Mouse (Mus musculus): ENCODE data around the gene Adcy2. TPM values are rescaled to one million over a fixed set of nuclear protein-coding genes. Genes with fewer than 3 reads are reported as not detected.

Adcy2 gene
- 6.5 and 7.0 TPM in 2 replicates for polyA plus RNA-seq (2016; fragmentation: Nextera tagmentation; extraction: Ambion mirVana)

DNA sequence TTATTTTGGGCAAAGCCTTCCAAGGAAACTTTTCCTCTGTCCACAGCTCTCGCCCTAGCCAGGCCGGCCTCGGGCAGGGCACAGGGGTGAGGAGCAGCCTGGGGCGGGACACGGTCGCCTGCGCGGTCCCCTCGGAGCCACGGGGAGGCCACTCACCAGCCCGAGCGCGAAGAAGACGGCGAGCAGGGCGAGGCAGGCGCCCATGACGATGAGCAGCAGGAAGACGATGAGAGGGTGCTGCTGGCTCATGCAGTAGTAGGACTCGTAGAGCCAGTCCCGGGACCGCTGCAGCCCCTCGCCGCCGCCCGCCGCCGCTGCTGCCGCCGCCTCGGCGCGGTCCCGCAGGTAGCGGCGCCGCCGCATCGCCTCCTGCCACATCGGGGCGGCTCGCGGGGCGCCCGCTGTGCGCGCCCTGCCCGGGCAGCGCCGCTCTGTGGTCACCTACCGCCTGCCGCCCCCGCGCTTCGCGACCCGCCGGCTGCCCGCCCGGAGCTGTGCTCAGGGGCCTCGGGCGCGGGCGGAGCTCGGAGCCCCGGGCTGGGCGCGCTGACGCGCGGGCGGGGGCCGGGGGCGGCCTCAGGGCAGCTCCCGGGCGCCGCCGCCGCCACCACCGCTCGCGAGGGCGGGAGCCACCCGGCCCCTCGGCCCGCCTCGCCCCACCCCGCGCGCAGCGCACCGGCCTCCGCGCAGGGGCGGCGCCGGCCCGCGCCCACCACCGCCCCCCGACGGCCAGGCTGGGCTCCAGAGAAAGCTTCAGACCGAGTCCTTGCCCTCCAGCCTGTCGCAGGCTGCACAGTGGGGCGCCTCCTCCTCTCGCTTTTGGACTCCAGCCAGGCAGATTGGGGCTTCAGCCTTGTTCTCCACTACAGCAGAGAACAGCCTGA, at the start of gene Adcy2:
Adcy2 (minus strand) TSS at position 624 of the 884 bp plus-strand sequence.
- peak within 1 kb of the TSS; percentile 66 for H3K27ac ChIP-seq
- H3K4me3 ChIP-seq: peak within 1 kb of the TSS; percentile 70
- H3K27me3 ChIP-seq: peaks cover 20% of the 10 kb centered on the region
- H3K9ac ChIP-seq: peak within 1 kb of the TSS; percentile 84
- ATAC-seq (ENCODE audit: low FRiP score): peak; percentile 90
- WGBS: under 1% methylated on average over 45 of the region's 106 CpGs
- H3K36me3 ChIP-seq: no peaks in the 10 kb centered on the region
- H3K9me3 ChIP-seq (replicated peaks): no peaks in the 10 kb centered on the region
- peaks cover 20% of the 10 kb centered on the region for H3K4me1 ChIP-seq
- peak within 1 kb of the TSS; percentile 94 for H3K4me2 ChIP-seq (replicated peaks)

- Histone ChIP-seq H3K27ac (no peak overlapping the region), H3K4me2 (replicated peaks) (no peak overlapping the region), H3K27me3 (no peaks in the 10 kb centered on the region), H3K9ac (no peak overlapping the region), H3K4me1 (no peaks in the 10 kb centered on the region), H3K36me3 (no peaks in the 10 kb centered on the region), H3K9me3 (replicated peaks) (no peaks in the 10 kb centered on the region), H3K4me3 (no peak overlapping the region)
- 86% methylated on average over 5 of the region's 5 CpGs for WGBS
- no peak for ATAC-seq (ENCODE audit: low FRiP score)
These were observed 37.8 kb upstream of the Adcy2 start for GRCm38 (mm10) chr13:69036991-69037597.

DNA sequence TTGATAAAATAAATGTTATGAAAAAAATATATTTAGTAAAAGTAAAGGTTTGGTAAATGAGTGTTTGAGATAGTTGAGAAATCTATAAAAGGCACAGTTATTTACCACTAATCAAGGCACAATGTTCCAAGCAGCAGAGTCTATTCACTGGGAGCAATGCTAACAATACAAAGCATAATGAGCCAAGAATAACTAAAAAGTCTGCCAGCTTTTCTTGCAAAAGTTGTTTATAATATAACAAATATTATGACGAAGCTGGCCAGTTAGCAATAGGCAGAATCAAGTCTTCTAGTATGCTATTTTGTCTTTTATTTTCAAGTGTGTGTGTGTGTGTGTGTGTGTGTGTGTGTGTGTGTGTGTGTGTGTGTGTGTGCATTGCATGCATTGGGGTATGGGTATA, 35.3 kb upstream of the Adcy2 start:
- H3K9ac ChIP-seq: no peak overlapping the region
- H3K4me2 ChIP-seq (replicated peaks): no peak overlapping the region
- H3K4me1 ChIP-seq: no peaks in the 10 kb centered on the region
- ATAC-seq (ENCODE audit: low FRiP score): no peak
- H3K27ac ChIP-seq: no peak overlapping the region
- WGBS: 88% methylated on average over 1 of the region's 1 CpGs
- H3K27me3 ChIP-seq: no peaks in the 10 kb centered on the region
- H3K4me3 ChIP-seq: no peak overlapping the region
- no peaks in the 10 kb centered on the region for H3K9me3 ChIP-seq (replicated peaks)
- H3K36me3 ChIP-seq: no peaks in the 10 kb centered on the region

GRCm38 (mm10) chr13:69033532-69033931, 34.2 kb upstream of the Adcy2 start:
- 82% methylated on average over 7 of the region's 7 CpGs for WGBS
- no peaks in the 10 kb centered on the region for H3K9me3 ChIP-seq (replicated peaks)
- no peaks in the 10 kb centered on the region for H3K36me3 ChIP-seq
- no peaks in the 10 kb centered on the region for H3K27me3 ChIP-seq
- H3K4me3 ChIP-seq: no peak overlapping the region
- no peak overlapping the region for H3K9ac ChIP-seq
- no peak overlapping the region for H3K4me2 ChIP-seq (replicated peaks)
- no peaks in the 10 kb centered on the region for H3K4me1 ChIP-seq
- ATAC-seq (ENCODE audit: low FRiP score): no peak
- H3K27ac ChIP-seq: no peak overlapping the region

- no peaks in the 10 kb centered on the region for H3K9me3 ChIP-seq (replicated peaks)
- H3K4me1 ChIP-seq: no peaks in the 10 kb centered on the region
- no peak for ATAC-seq (ENCODE audit: low FRiP score)
- no peaks in the 10 kb centered on the region for H3K27me3 ChIP-seq
- H3K27ac ChIP-seq: no peak overlapping the region
- H3K36me3 ChIP-seq: no peaks in the 10 kb centered on the region
- H3K9ac ChIP-seq: no peak overlapping the region
- no peak overlapping the region for H3K4me3 ChIP-seq
- 82% methylated on average over 4 of the region's 4 CpGs for WGBS
- no peak overlapping the region for H3K4me2 ChIP-seq (replicated peaks)
These were observed 29.9 kb upstream of the Adcy2 start for GRCm38 (mm10) chr13:69029078-69029757.

GRCm38 (mm10) chr13:69024964-69025363, 25.6 kb upstream of the Adcy2 start:
- no peak for ATAC-seq (ENCODE audit: low FRiP score)
- Histone ChIP-seq H3K9me3 (replicated peaks) (no peaks in the 10 kb centered on the region), H3K27me3 (no peaks in the 10 kb centered on the region), H3K27ac (no peak overlapping the region), H3K9ac (no peak overlapping the region), H3K36me3 (no peaks in the 10 kb centered on the region), H3K4me1 (no peaks in the 10 kb centered on the region), H3K4me3 (no peak overlapping the region), H3K4me2 (replicated peaks) (no peak overlapping the region)
- WGBS: 47% methylated on average over 2 of the region's 2 CpGs

DNA sequence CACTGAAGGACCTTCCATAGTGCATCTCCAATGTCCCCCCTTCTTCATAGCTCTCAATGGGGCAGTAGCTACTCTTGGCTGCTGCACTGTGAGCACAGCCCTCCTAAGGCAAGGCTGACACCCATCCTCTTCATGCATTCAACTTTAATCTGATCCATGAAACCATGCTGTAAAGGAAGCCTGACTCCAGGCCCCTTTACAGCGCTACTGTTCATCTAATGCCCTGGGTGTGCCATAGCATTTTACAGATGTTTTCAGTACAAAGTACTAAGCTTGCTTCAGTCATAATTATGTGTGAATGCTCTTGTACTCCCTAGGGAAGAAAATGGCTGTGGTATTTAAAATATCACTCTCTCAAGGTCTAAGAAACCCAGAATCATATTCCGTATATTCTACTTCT, 23.9 kb upstream of the Adcy2 start:
- Histone ChIP-seq H3K9me3 (replicated peaks) (no peaks in the 10 kb centered on the region), H3K4me3 (no peak overlapping the region), H3K4me2 (replicated peaks) (no peak overlapping the region), H3K9ac (no peak overlapping the region), H3K4me1 (no peaks in the 10 kb centered on the region), H3K36me3 (no peaks in the 10 kb centered on the region), H3K27me3 (no peaks in the 10 kb centered on the region), H3K27ac (no peak overlapping the region)
- ATAC-seq (ENCODE audit: low FRiP score): no peak
- 94% methylated on average over 2 of the region's 2 CpGs for WGBS

DNA sequence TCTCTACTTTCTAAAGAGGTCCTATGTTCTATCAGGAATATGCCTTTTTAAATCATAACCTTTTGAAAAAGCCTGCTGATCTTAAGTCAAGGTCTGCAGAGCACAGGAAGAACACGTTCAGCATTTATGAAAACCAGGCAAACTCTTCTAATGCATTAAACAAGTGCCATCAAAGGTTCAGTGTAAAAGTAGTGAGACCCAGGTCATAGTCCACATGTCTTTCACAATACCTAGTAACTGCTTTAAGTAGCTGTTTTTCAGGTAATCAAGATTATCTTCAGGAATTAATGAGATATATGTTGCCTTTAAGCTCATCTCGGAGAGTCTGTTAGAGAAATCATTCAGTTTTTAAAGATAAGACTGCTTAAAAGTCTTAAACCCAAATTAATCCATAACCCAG, 21.2 kb upstream of the Adcy2 start:
- 84% methylated on average over 2 of the region's 2 CpGs for WGBS
- Histone ChIP-seq H3K9me3 (replicated peaks) (no peaks in the 10 kb centered on the region), H3K9ac (no peak overlapping the region), H3K4me3 (no peak overlapping the region), H3K4me2 (replicated peaks) (no peak overlapping the region), H3K27ac (no peak overlapping the region), H3K27me3 (no peaks in the 10 kb centered on the region), H3K4me1 (no peaks in the 10 kb centered on the region), H3K36me3 (no peaks in the 10 kb centered on the region)
- ATAC-seq (ENCODE audit: low FRiP score): no peak

- no peak for ATAC-seq (ENCODE audit: low FRiP score)
- no peaks in the 10 kb centered on the region for H3K27me3 ChIP-seq
- H3K4me3 ChIP-seq: no peak overlapping the region
- H3K4me1 ChIP-seq: no peaks in the 10 kb centered on the region
- H3K4me2 ChIP-seq (replicated peaks): no peak overlapping the region
- WGBS: 82% methylated on average over 5 of the region's 5 CpGs
- no peaks in the 10 kb centered on the region for H3K36me3 ChIP-seq
- no peak overlapping the region for H3K9ac ChIP-seq
- H3K9me3 ChIP-seq (replicated peaks): no peaks in the 10 kb centered on the region
- H3K27ac ChIP-seq: no peak overlapping the region
These were observed 7.6 kb upstream of the Adcy2 start for GRCm38 (mm10) chr13:69006915-69007314.

DNA sequence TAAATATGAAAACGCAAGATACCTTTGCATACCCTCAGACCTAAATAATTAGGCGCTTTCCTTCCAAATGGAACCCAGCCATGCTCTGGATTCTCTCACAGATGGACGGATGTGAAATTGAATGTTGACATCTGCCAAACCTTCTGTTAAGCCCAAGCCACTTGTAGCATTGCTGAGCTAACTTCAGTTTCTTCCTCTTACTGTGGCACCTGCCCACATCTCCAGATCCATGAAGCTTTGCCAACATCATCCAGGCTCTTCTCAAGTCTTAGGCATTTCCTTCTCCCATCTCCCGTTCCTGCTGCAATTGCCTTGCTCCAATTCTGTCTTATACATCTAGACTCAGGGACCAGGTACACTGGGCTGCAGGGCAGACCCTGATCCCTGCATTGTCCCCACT, 6.8 kb upstream of the Adcy2 start:
- no peaks in the 10 kb centered on the region for H3K36me3 ChIP-seq
- 0 out of 2 replicates have a peak, but pooled peaks cover under 1% of the 10 kb centered on the region for H3K27me3 ChIP-seq
- no peak overlapping the region for H3K9ac ChIP-seq
- H3K27ac ChIP-seq: no peak overlapping the region
- H3K9me3 ChIP-seq (replicated peaks): no peaks in the 10 kb centered on the region
- H3K4me1 ChIP-seq: no peaks in the 10 kb centered on the region
- no peak for ATAC-seq (ENCODE audit: low FRiP score)
- 89% methylated on average over 4 of the region's 4 CpGs for WGBS
- no peak overlapping the region for H3K4me3 ChIP-seq
- H3K4me2 ChIP-seq (replicated peaks): no peak overlapping the region

DNA sequence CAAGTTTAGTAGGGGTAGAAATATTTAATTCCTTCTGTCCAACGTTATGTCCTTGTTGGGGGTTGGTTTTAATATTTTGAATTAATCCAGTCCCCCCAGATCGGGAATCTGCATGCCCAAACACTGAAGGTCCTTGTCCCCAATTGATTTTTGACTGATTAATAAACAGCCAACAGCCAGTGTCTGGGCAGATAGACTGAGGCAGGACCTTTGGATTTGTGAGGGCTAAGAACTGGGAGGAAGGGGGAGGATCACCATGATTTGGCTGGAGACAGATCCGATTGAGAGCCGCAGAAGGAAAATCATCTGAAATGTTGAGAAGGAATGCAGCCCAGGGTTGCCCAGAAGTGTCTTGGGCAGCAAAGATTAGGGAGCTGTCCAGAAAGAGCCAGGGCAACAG, 5.1 kb upstream of the Adcy2 start:
- Histone ChIP-seq H3K4me3 (no peak overlapping the region), H3K27me3 (peaks cover 14% of the 10 kb centered on the region), H3K4me1 (peaks cover 6% of the 10 kb centered on the region; the same call in 1 of the 2 replicates), H3K27ac (no peak overlapping the region), H3K36me3 (no peaks in the 10 kb centered on the region), H3K4me2 (replicated peaks) (no peak overlapping the region), H3K9ac (no peak overlapping the region), H3K9me3 (replicated peaks) (no peaks in the 10 kb centered on the region)
- 83% methylated on average over 4 of the region's 4 CpGs for WGBS
- ATAC-seq (ENCODE audit: low FRiP score): no peak

GRCm38 (mm10) chr13:69002631-69003030, 3.3 kb upstream of the Adcy2 start:
- ATAC-seq (ENCODE audit: low FRiP score): no peak
- Histone ChIP-seq H3K9me3 (replicated peaks) (no peaks in the 10 kb centered on the region), H3K4me3 (no peak overlapping the region), H3K9ac (no peak overlapping the region), H3K27me3 (peaks cover 16% of the 10 kb centered on the region), H3K27ac (no peak overlapping the region), H3K4me2 (replicated peaks) (no peak overlapping the region), H3K4me1 (peaks cover 17% of the 10 kb centered on the region), H3K36me3 (no peaks in the 10 kb centered on the region)
- WGBS: 79% methylated on average over 5 of the region's 5 CpGs

All from hindbrain, embryonic 12.5 days (tissue).